Mouse (Mus musculus) CD8-positive naive resting alpha-beta T cell, adult 57 days (primary cell): Measurements from ENCODE around the gene Olfr24. TPM values are rescaled to one million over a fixed set of nuclear protein-coding genes. Genes with fewer than 3 reads are reported as not detected.

ENCODE experiments used
- total RNA-seq: library from RNA; stranded (reverse); gene quantifications from one replicate; pipeline ENCODE4 v1.2.4, GENCODE M21; 2023

The Olfr24 gene
- not detected for total RNA-seq

GRCm38 (mm10) chr9:18763896-18764295 lies at the start of gene Olfr24:
Olfr24 (minus strand) TSS chr9:18763996.

Other genes starting within 250 kb of the Olfr24 start
- 0.03 TPM for gene Muc16, start 89.5 kb downstream of the Olfr24 start, total RNA-seq
- gene Olfr828, start 55.5 kb upstream of the Olfr24 start, total RNA-seq, result not detected
- not detected for gene Olfr829, start 90.9 kb upstream of the Olfr24 start, total RNA-seq
- gene Olfr830, start 110.7 kb upstream of the Olfr24 start, total RNA-seq, result not detected
- not detected for gene Olfr832, start 173.1 kb upstream of the Olfr24 start, total RNA-seq
- gene Olfr834, start 224.0 kb upstream of the Olfr24 start, total RNA-seq, result not detected